Mouse (Mus musculus) retina, embryonic 14.5 days (tissue): ENCODE measurements around the gene Srrm3.

Experiments
- DNase-seq: peaks from one replicate; pipeline ENCODE4 v3.0.0-alpha.2; 2015; ENCODE audit warnings: low spot score

Srrm3 gene

DNA sequence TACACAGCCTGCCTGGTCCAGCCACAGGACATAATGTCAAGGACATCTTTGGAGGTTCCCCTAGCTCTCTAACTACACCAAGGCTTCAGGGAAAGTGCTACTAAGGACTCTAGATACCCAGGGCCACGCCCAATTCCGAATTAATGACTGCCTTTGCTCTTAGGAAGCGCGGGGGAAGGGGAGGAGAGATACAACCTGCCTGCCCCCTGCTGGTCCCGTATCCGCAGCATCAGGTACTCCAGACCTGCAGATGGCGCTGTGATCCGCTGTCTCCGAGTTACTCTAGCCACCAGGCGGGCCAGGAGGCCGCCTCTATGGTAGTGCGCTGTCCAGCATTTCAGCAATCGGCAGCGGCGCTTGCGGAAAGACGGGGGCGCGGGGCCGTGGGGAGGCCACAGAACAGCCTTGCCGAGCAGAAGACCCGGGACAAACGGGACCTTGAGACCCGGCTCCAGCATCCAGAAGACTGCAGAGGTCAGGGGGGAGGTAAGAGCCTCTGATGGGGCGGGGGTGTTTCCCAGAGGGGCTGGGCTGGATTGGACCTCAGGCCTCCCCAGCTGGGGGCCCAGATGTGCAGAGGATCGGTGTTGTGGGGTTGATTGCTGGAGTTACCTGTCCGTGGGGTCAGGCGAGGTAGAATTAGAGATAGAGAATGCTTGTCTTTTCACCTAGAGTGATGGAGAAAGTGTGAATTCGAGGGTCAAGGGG, at the start of gene Srrm3:
Gene Srrm3 (plus strand): TSS at position 336 of the 708 bp plus-strand sequence.
- DNase-seq = peak; percentile 92

DNA sequence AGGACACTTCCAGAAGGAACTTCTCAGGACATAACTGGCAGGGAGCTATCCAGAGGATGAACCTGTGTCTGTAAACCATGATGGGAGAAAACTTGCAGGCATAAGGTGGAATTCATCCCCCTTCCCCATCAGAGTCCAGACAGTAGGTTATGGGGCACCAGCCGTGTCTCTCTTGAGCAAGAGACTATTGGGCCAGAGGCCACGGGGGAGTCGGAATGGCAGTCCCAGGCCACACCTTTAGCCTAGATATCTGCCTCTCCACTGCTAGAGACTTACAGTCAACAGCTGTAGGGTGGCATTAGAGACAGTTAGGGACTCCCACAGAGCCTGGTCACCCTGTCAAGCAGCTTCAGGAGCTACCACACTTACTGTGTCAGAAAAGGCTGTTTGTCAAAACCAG, 44.8 kb upstream of the Srrm3 start:
- no peak for DNase-seq

GRCm38 (mm10) chr5:135763526-135763925, 43.2 kb upstream of the Srrm3 start:
- DNase-seq = peak; percentile 91

DNA sequence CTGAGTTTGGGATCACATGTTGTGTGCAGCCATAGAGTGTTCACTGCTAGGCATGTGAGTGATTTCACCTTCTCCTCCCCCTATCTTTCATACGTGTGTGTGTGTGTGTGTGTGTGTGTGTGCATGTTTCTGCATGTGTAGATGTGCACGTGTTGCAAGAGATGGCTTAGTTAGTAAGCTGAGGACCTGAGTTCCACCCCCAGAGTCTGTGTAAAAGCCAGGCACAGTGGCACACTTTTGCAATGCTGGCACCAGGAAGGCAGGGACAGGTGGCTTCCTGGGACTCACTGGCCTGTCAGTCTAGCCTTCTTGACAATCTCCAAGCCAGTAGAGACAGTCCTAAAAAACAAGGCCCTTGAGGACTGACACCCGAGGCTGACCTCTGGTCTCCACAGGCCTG, 41.7 kb upstream of the Srrm3 start:
- DNase-seq = no peak

GRCm38 (mm10) chr5:135772519-135772918, 34.2 kb upstream of the Srrm3 start:
- no peak for DNase-seq

GRCm38 (mm10) chr5:135776546-135776945, 30.1 kb upstream of the Srrm3 start:
- DNase-seq = no peak

GRCm38 (mm10) chr5:135777796-135778470, 28.8 kb upstream of the Srrm3 start, which contains the start of gene Styxl1:
Gene Styxl1, minus strand, starts transcription at chr5:135778385.
- peak; percentile 56 for DNase-seq

DNA sequence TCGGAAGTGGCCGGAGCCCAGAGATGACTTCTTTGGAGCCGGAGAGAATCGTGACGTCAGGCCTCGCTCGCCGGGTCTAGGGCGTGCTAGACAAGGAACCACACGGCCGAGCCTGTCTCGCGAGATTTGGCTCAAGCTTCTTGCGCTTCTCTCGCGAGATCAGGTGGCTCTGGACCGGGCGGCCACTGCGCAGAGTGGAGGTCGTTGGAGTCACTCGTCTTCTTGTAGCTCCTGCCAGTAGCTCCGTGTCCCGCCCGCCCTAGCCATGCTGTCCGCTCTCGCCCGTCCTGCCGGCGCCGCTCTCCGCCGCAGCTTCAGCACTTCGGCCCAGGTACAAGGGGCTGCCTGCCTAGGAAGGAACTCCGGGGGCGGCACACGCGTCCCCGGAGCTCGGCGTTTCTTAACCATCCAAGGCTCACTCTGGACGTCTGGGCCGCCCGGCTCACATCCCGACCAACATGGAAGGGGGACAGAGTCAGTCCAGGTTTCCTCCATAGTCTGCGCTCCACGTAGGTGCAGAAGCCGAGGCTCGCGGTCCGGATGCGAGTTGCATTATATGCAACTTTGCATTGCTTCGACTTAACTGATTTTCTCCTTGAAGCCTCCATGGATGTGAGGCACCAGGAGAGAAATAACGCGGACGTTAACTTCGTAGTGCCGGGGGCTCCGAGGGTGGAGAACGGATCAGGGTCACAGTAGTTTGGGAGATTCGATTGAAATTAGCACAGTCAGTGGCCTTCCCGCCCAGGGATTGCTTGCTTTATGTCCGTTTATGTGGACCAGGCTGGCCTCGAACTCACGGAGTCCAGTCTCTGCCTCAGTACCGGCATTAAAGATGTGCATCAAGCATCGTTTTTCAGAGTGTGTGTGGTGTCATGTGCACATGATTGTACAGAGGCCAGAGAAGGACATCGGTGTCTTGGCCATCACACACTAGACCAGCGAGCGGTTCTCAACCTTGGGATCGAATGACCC, 27.9 kb upstream of the Srrm3 start, which contains the start of gene Mdh2:
Gene Mdh2 (plus strand): TSS at position 10 of the 975 bp plus-strand sequence.
- peak; percentile 100 for DNase-seq

DNA sequence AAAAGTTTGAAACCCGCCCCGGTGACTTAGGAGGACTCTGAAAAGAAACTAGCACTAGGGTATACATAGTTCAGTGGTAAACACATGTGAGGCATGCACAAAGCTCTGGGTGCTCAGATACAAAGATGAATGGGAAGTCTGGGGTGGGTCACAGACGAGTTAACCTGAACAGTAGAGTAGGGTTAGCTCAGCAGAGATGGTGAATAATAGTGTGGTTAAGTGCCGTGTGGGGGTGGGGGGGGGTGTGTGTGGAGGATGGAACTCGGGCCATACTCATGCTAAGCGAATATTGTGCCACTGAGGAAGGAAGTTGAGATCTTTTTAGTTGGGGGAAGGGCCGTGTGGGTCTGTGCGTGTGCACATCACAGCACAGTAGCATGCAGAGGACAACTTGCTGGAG, 26.4 kb upstream of the Srrm3 start:
- DNase-seq = no peak

GRCm38 (mm10) chr5:135782901-135783300, 23.8 kb upstream of the Srrm3 start:
- no peak for DNase-seq

- DNase-seq = peak; percentile 94
Measured at GRCm38 (mm10) chr5:135793996-135794858, 12.5 kb upstream of the Srrm3 start.

- no peak for DNase-seq
Measured at GRCm38 (mm10) chr5:135794859-135795181, 11.9 kb upstream of the Srrm3 start.

DNA sequence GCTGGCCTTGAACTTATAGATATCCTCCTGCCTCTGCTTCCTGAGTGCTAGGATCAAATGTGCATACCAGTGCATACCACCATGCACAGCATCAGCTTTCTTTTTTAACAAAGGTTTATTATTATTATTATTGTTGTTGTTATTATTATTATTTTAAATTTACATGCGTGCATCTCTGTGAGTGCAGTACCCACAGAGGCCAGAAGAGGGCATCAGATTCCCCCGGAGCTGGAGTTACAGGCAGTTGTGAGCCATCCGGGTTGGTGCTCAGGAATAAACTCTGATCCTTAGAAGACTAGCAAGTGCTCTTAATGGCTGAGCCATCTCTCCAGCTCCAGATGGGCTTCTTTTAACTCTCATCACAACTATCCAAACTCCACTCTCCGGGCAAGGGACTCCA, 6.9 kb upstream of the Srrm3 start:
- DNase-seq = peak; percentile 44

DNA sequence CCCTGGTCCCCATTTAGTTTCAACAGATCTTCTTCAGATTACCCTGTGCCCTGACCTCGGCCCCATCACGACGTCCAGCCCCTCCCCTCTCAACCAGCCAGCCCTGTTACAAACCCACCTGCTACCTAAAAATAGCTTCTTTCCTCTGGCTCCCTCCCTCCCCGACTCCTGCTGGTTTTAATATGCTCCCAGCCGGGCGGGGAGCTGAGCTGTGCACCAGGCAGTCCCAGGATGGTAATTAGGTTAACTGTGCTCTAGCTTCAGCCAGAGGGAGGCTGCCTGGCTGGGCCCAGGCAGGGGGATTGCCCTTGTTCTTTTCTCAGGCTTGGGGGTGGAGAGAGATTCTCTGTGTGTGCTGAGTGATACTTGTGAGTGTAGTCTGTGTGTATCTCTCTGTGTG, 5.8 kb upstream of the Srrm3 start:
- peak; percentile 69 for DNase-seq

DNA sequence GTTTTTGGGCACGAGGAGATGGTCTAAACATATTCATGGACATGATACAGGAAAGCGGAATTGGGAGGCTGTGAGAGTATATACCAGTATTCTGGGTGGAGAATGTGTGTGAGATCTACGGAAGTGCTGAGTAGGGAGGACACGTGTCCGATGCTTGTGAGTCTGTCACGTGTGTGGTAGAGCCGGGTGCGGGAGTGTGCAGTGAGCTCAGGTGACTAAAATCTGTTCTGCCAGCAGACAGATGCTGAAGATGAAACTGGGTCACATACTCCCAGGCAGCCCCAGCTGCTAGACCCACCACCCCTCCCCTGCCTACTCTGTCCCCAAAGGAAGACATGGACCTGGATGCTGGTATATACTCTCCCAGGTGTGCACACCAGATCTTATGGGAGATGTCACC, 4.0 kb upstream of the Srrm3 start:
- no peak for DNase-seq

GRCm38 (mm10) chr5:135803135-135803534, 3.6 kb upstream of the Srrm3 start:
- DNase-seq = no peak

DNA sequence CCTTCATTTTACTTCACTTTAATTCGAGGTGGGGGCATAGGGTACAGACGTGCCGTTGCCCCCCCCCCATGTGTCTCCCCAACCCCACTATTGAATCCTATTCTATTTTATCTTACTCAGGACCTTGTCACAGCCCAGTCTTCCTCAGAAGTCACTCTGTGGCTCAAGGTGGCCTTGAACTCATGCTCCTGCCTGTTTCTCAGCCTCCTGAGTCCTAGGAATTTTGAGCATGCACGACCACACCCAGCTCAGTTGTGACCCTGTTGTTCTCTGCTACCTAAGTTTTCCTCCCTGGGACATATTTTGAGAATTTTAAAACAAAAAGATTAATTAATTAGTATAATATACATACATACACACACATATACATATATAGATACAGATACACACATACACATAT, 3.0 kb upstream of the Srrm3 start:
- DNase-seq = no peak

GRCm38 (mm10) chr5:135804735-135805134, 2.0 kb upstream of the Srrm3 start:
- no peak for DNase-seq

DNA sequence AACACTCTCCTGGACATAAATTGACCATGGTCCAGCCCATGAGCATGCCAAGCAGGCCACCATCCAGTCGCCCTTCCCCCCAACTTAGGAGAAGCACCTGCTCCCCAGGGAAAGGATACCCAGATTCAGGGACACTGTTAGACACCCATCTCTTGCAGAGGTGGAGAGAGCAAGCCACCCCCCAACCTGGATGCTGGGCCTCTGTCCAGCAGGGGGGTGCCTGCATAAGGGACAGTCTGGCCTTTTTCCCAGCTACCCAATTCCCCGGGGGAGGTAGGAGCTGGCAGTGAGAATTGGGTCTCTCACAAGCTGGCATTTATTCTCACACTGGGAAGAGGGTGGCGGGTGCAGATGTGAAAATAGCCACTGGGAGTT, 560 bp downstream of the Srrm3 start:
- DNase-seq = no peak

GRCm38 (mm10) chr5:135812991-135813390, 6.3 kb downstream of the Srrm3 start:
- no peak for DNase-seq

DNA sequence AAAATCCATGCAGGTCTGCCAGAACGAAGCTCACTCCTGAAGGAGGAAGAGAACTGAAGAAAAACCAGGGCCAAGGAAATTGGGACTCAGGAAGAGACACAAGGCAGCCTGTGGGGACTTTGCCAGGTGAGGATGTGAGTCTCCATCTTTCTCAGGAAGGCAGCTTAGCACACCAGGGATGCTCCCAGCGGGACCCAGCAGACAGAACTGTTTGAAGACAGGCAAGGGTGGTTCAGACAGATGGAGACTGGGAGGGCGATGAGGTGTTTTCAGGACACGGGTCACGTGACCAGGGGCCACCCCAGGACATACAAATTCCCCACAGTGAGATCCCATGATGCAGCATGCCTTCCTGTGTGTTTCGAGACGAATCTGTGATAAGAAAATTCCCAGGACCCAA, 11.8 kb downstream of the Srrm3 start:
- DNase-seq = no peak
